Mouse (Mus musculus): Measurements from ENCODE around the gene Lysmd4. TPM values are rescaled to one million over a fixed set of nuclear protein-coding genes. Genes with fewer than 3 reads are reported as not detected.
A peak's percentile ranks its signal among the peaks of the same experiment; 100 is the strongest.

Lysmd4 gene
- polyA plus RNA-seq, 1 experiment from 2014 or later, result 12.7 TPM

GRCm38 (mm10) chr7:67228891-67229602 is 6.7 kb downstream of the Lysmd4 start:
- H3K4me2 ChIP-seq, result no peak overlapping the region
- no peaks in the 10 kb centered on the region for H3K36me3 ChIP-seq (ENCODE audit: control insufficient read depth, insufficient read depth, low read length)
- H3K9me3 ChIP-seq (ENCODE audit: control insufficient read depth, low read length), result no peaks in the 10 kb centered on the region
- WGBS, result 85% methylated on average over 5 of the region's 5 CpGs
- H3K4me3 ChIP-seq (ENCODE audit: low read depth, low read length), result no peak overlapping the region
- no peak overlapping the region for H3K9ac ChIP-seq (ENCODE audit: low read length)
- no peaks in the 10 kb centered on the region for H3K27me3 ChIP-seq (ENCODE audit: control insufficient read depth, insufficient read depth, low read length)
- ATAC-seq (ENCODE audit: low FRiP score) (no peak), DNase-seq (ENCODE audit: low spot score, missing footprints) (peak; percentile 88)
- no peak overlapping the region for H3K27ac ChIP-seq (ENCODE audit: low read depth, low read length)
- no peaks in the 10 kb centered on the region for H3K4me1 ChIP-seq (ENCODE audit: control insufficient read depth, insufficient read depth, low read length)

- WGBS, result 89% methylated on average over 3 of the region's 3 CpGs
- DNase-seq (ENCODE audit: low spot score, missing footprints) (no peak), ATAC-seq (ENCODE audit: low FRiP score) (no peak)
- no peaks in the 10 kb centered on the region for H3K4me1 ChIP-seq (ENCODE audit: control insufficient read depth, insufficient read depth, low read length)
- H3K9ac ChIP-seq (ENCODE audit: low read length), result no peak overlapping the region
- H3K36me3 ChIP-seq (ENCODE audit: control insufficient read depth, insufficient read depth, low read length), result peaks cover under 1% of the 10 kb centered on the region; the same call in 1 of the 2 replicates
- H3K27ac ChIP-seq (ENCODE audit: low read depth, low read length), result no peak overlapping the region
- no peak overlapping the region for H3K4me2 ChIP-seq
- no peaks in the 10 kb centered on the region for H3K9me3 ChIP-seq (ENCODE audit: control insufficient read depth, low read length)
- H3K27me3 ChIP-seq (ENCODE audit: control insufficient read depth, insufficient read depth, low read length), result no peaks in the 10 kb centered on the region
- no peak overlapping the region for H3K4me3 ChIP-seq (ENCODE audit: low read depth, low read length)
These were observed 7.4 kb downstream of the Lysmd4 start for GRCm38 (mm10) chr7:67229701-67230100.

GRCm38 (mm10) chr7:67230221-67230620 is 7.9 kb downstream of the Lysmd4 start:
- no peak for DNase-seq (ENCODE audit: low spot score, missing footprints)
- Histone ChIP-seq H3K9ac (ENCODE audit: low read length) (no peak overlapping the region), H3K27ac (ENCODE audit: low read depth, low read length) (no peak overlapping the region), H3K4me2 (no peak overlapping the region), H3K9me3 (ENCODE audit: control insufficient read depth, low read length) (no peaks in the 10 kb centered on the region), H3K4me3 (ENCODE audit: low read depth, low read length) (no peak overlapping the region), H3K27me3 (ENCODE audit: control insufficient read depth, insufficient read depth, low read length) (no peaks in the 10 kb centered on the region), H3K36me3 (ENCODE audit: control insufficient read depth, insufficient read depth, low read length) (peaks cover 3% of the 10 kb centered on the region; the same call in 1 of the 2 replicates), H3K4me1 (ENCODE audit: control insufficient read depth, insufficient read depth, low read length) (no peaks in the 10 kb centered on the region)
- ATAC-seq (ENCODE audit: low FRiP score), result no peak
- 88% methylated on average over 3 of the region's 3 CpGs for WGBS

GRCm38 (mm10) chr7:67230640-67231140 is 8.3 kb downstream of the Lysmd4 start:
- H3K4me3 ChIP-seq (ENCODE audit: low read depth, low read length), result no peak overlapping the region
- H3K9ac ChIP-seq (ENCODE audit: low read length), result no peak overlapping the region
- ATAC-seq (ENCODE audit: low FRiP score) (no peak), DNase-seq (ENCODE audit: low spot score, missing footprints) (no peak)
- H3K9me3 ChIP-seq (ENCODE audit: control insufficient read depth, low read length), result no peaks in the 10 kb centered on the region
- 84% methylated on average over 3 of the region's 3 CpGs for WGBS
- H3K27ac ChIP-seq (ENCODE audit: low read depth, low read length), result no peak overlapping the region
- H3K27me3 ChIP-seq (ENCODE audit: control insufficient read depth, insufficient read depth, low read length), result no peaks in the 10 kb centered on the region
- no peaks in the 10 kb centered on the region for H3K4me1 ChIP-seq (ENCODE audit: control insufficient read depth, insufficient read depth, low read length)
- peaks cover 3% of the 10 kb centered on the region; the same call in 1 of the 2 replicates for H3K36me3 ChIP-seq (ENCODE audit: control insufficient read depth, insufficient read depth, low read length)
- H3K4me2 ChIP-seq, result no peak overlapping the region

GRCm38 (mm10) chr7:67232504-67232903 is 10.2 kb downstream of the Lysmd4 start:
- ATAC-seq (ENCODE audit: low FRiP score), result no peak
- no peaks in the 10 kb centered on the region for H3K9me3 ChIP-seq (ENCODE audit: control insufficient read depth, low read length)
- peaks cover 3% of the 10 kb centered on the region; the same call in 1 of the 2 replicates for H3K36me3 ChIP-seq (ENCODE audit: control insufficient read depth, insufficient read depth, low read length)
- H3K27me3 ChIP-seq (ENCODE audit: control insufficient read depth, insufficient read depth, low read length), result no peaks in the 10 kb centered on the region
- H3K4me1 ChIP-seq (ENCODE audit: control insufficient read depth, insufficient read depth, low read length), result no peaks in the 10 kb centered on the region
- H3K4me3 ChIP-seq (ENCODE audit: low read depth, low read length), result no peak overlapping the region
- no peak overlapping the region for H3K9ac ChIP-seq (ENCODE audit: low read length)
- H3K27ac ChIP-seq (ENCODE audit: low read depth, low read length), result no peak overlapping the region
- H3K4me2 ChIP-seq, result no peak overlapping the region
- WGBS, result 94% methylated on average over 14 of the region's 14 CpGs
- no peak for DNase-seq (ENCODE audit: low spot score, missing footprints)

GRCm38 (mm10) chr7:67234797-67235196 is 12.5 kb downstream of the Lysmd4 start:
- no peak overlapping the region for H3K4me2 ChIP-seq
- no peak overlapping the region for H3K9ac ChIP-seq (ENCODE audit: low read length)
- 84% methylated on average over 8 of the region's 8 CpGs for WGBS
- DNase-seq (ENCODE audit: low spot score, missing footprints) (no peak), ATAC-seq (ENCODE audit: low FRiP score) (no peak)
- H3K9me3 ChIP-seq (ENCODE audit: control insufficient read depth, low read length), result no peaks in the 10 kb centered on the region
- H3K27me3 ChIP-seq (ENCODE audit: control insufficient read depth, insufficient read depth, low read length), result no peaks in the 10 kb centered on the region
- no peak overlapping the region for H3K27ac ChIP-seq (ENCODE audit: low read depth, low read length)
- peaks cover 3% of the 10 kb centered on the region; the same call in 1 of the 2 replicates for H3K36me3 ChIP-seq (ENCODE audit: control insufficient read depth, insufficient read depth, low read length)
- no peak overlapping the region for H3K4me3 ChIP-seq (ENCODE audit: low read depth, low read length)
- H3K4me1 ChIP-seq (ENCODE audit: control insufficient read depth, insufficient read depth, low read length), result no peaks in the 10 kb centered on the region

GRCm38 (mm10) chr7:67236351-67236750 is 14.0 kb downstream of the Lysmd4 start:
- DNase-seq (ENCODE audit: low spot score, missing footprints) (no peak), ATAC-seq (ENCODE audit: low FRiP score) (no peak)
- Histone ChIP-seq H3K4me2 (no peak overlapping the region), H3K27ac (ENCODE audit: low read depth, low read length) (no peak overlapping the region), H3K9ac (ENCODE audit: low read length) (no peak overlapping the region), H3K36me3 (ENCODE audit: control insufficient read depth, insufficient read depth, low read length) (peaks cover 3% of the 10 kb centered on the region; the same call in 1 of the 2 replicates), H3K9me3 (ENCODE audit: control insufficient read depth, low read length) (no peaks in the 10 kb centered on the region), H3K27me3 (ENCODE audit: control insufficient read depth, insufficient read depth, low read length) (no peaks in the 10 kb centered on the region), H3K4me3 (ENCODE audit: low read depth, low read length) (no peak overlapping the region), H3K4me1 (ENCODE audit: control insufficient read depth, insufficient read depth, low read length) (no peaks in the 10 kb centered on the region)
- WGBS, result 75% methylated on average over 2 of the region's 2 CpGs

- H3K4me3 ChIP-seq (ENCODE audit: low read depth, low read length), result no peak overlapping the region
- peaks cover 3% of the 10 kb centered on the region; the same call in 1 of the 2 replicates for H3K36me3 ChIP-seq (ENCODE audit: control insufficient read depth, insufficient read depth, low read length)
- ATAC-seq (ENCODE audit: low FRiP score) (no peak), DNase-seq (ENCODE audit: low spot score, missing footprints) (no peak)
- H3K27ac ChIP-seq (ENCODE audit: low read depth, low read length), result no peak overlapping the region
- H3K9ac ChIP-seq (ENCODE audit: low read length), result no peak overlapping the region
- H3K9me3 ChIP-seq (ENCODE audit: control insufficient read depth, low read length), result no peaks in the 10 kb centered on the region
- WGBS, result 92% methylated on average over 2 of the region's 2 CpGs
- no peaks in the 10 kb centered on the region for H3K4me1 ChIP-seq (ENCODE audit: control insufficient read depth, insufficient read depth, low read length)
- no peak overlapping the region for H3K4me2 ChIP-seq
- H3K27me3 ChIP-seq (ENCODE audit: control insufficient read depth, insufficient read depth, low read length), result no peaks in the 10 kb centered on the region
These were observed 15.4 kb downstream of the Lysmd4 start for GRCm38 (mm10) chr7:67237752-67238151.

GRCm38 (mm10) chr7:67241969-67242368 is 19.6 kb downstream of the Lysmd4 start:
- no peak overlapping the region for H3K27ac ChIP-seq (ENCODE audit: low read depth, low read length)
- H3K9me3 ChIP-seq (ENCODE audit: control insufficient read depth, low read length), result no peaks in the 10 kb centered on the region
- no peak overlapping the region for H3K4me3 ChIP-seq (ENCODE audit: low read depth, low read length)
- H3K4me1 ChIP-seq (ENCODE audit: control insufficient read depth, insufficient read depth, low read length), result no peaks in the 10 kb centered on the region
- H3K36me3 ChIP-seq (ENCODE audit: control insufficient read depth, insufficient read depth, low read length), result no peaks in the 10 kb centered on the region
- ATAC-seq (ENCODE audit: low FRiP score), result no peak
- WGBS, result 93% methylated on average over 3 of the region's 3 CpGs
- no peak for DNase-seq (ENCODE audit: low spot score, missing footprints)
- H3K27me3 ChIP-seq (ENCODE audit: control insufficient read depth, insufficient read depth, low read length), result no peaks in the 10 kb centered on the region
- H3K4me2 ChIP-seq, result no peak overlapping the region
- H3K9ac ChIP-seq (ENCODE audit: low read length), result no peak overlapping the region
